Mouse (Mus musculus) G1E (cell line): ENCODE data around the gene Mast2.

ENCODE experiments used
- CTCF ChIP-seq: IDR thresholded peaks from 2 replicates; pipeline ENCODE4 v1.5.1; 2012; ENCODE audit warnings: low read depth, low read length, inconsistent platforms, mixed read lengths
- GATA1 ChIP-seq: IDR thresholded peaks from 2 replicates; pipeline ENCODE4 v1.6.1; 2012; ENCODE audit warnings: borderline replicate concordance, low read length, inconsistent platforms, mixed read lengths
- GATA2 ChIP-seq: IDR thresholded peaks from 2 replicates; pipeline ENCODE4 v1.6.1; 2012; ENCODE audit warnings: low read depth, low read length, inconsistent platforms, borderline replicate concordance
- POLR2AphosphoS5 ChIP-seq: IDR thresholded peaks from 2 replicates; pipeline ENCODE4 v1.6.1; 2012; ENCODE audit warnings: low read depth, low read length, inconsistent platforms; ENCODE audit not compliant: insufficient replicate concordance

DNA sequence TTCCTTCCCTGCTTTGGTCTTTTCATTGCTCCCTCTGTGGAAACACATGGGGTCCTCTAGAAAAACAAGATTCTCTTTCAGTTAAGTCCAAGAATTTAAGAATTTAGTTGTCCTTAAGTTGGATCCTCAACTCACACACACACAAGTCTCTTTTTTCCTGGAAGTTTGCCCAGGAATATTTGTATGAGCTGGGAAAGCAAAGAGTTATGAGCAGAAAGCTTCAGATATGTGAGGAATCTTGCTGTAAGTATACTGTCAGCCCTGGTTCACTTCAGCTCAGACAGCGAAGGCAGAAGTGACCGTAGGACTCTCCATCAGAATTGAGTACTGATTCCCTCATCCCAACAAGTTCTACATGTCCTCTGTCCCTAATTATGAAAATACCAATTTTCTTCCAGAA, 27.9 kb upstream of the Mast2 start:
- TF ChIP-seq CTCF (no peak), GATA1 (no peak), POLR2AphosphoS5 (no peak), GATA2 (no peak)
